Mouse (Mus musculus) forebrain, postnatal 0 days (tissue): ENCODE results near the gene Tbxa2r. TPM values are rescaled to one million over a fixed set of nuclear protein-coding genes. Genes with fewer than 3 reads are reported as not detected.

ENCODE experiments used
- ATAC-seq: fragments of 200-750 bp; cut with Nextera tagmentation; 2 replicates; pipeline ENCODE4 v1.8.0; 2017; ENCODE audit warnings: mild to moderate bottlenecking, moderate library complexity
- DNase-seq: peaks from one replicate; pipeline ENCODE4 v3.0.0-alpha.2; 2015
- H3K27ac ChIP-seq: fragments of 300-500 bp; sonication (generic); 2 replicates; pipeline ENCODE4 v1.5.1; 2014; ENCODE audit warnings: low read depth, mild to moderate bottlenecking, antibody characterized with exemption, low read length, moderate library complexity, mixed read lengths
- H3K27me3 ChIP-seq: fragments of 300-500 bp; sonication (generic); 2 replicates; pipeline ENCODE4 v1.6.1; 2014; ENCODE audit warnings: mild to moderate bottlenecking, low read length, mixed read lengths; ENCODE audit not compliant: insufficient read depth
- H3K36me3 ChIP-seq: fragments of 300-500 bp; sonication (generic); 2 replicates; pipeline ENCODE4 v1.6.1; 2014; ENCODE audit warnings: mild to moderate bottlenecking, moderate library complexity; ENCODE audit not compliant: insufficient read depth
- H3K4me1 ChIP-seq: fragments of 300-500 bp; sonication (generic); 2 replicates; pipeline ENCODE4 v1.6.1; 2014; ENCODE audit warnings: antibody characterized with exemption; ENCODE audit not compliant: insufficient read depth
- H3K4me2 ChIP-seq: fragments of 300-500 bp; sonication (generic); 2 replicates; pipeline ENCODE4 v1.6.1; 2014; ENCODE audit warnings: low read depth, mild to moderate bottlenecking, moderate library complexity
- H3K4me3 ChIP-seq: fragments of 300-500 bp; sonication (generic); 2 replicates; pipeline ENCODE4 v1.5.1; 2014; ENCODE audit warnings: low read depth, low read length, mixed read lengths
- H3K9ac ChIP-seq: fragments of 300-500 bp; sonication (generic); 2 replicates; pipeline ENCODE4 v1.6.1; 2014; ENCODE audit warnings: mild to moderate bottlenecking
- H3K9me3 ChIP-seq: fragments of 300-500 bp; sonication (generic); 2 replicates; pipeline ENCODE4 v1.6.1; 2016; ENCODE audit warnings: low read length
- CTCF ChIP-seq: sonication (generic); IDR thresholded peaks from 2 replicates; pipeline ENCODE4 v1.5.1; 2016; ENCODE audit warnings: antibody characterized with exemption, control low read depth, low read depth
- WGBS: fragments of 180-500 bp; shearing (Covaris S2); extraction: QIAGEN DNeasy Blood & Tissue Kit; methylation state at CpG from one replicate; pipeline ENCODE4 v1.1.7; 2014; 5-methylcytosine and 5-hydroxymethylcytosine counted together
- polyA plus RNA-seq: library from polyadenylated mRNA; unstranded; fragments of >200 nt; fragmentation: Nextera tagmentation; extraction: Ambion mirVana; gene quantifications from 2 replicates; pipeline ENCODE4 v1.2.1, GENCODE M21; 2015
- total RNA-seq: library from RNA; depleted of rRNA; stranded (reverse); fragments of >200 nt; gene quantifications from 2 replicates; pipeline ENCODE4 v1.2.3, GENCODE M21; 2014

Tbxa2r gene
- total and polyA plus RNA-seq, 2 experiments from 2014 or later = 3.3 to 3.9 TPM

- ATAC-seq (peak; percentile 94), DNase-seq (peak; percentile 100)
- H3K9me3 ChIP-seq = no peaks in the 10 kb centered on the region
- H3K36me3 ChIP-seq = peaks cover 66% of the 10 kb centered on the region
- peak within 1 kb of the TSS; percentile 79 for H3K9ac ChIP-seq
- WGBS = under 1% methylated on average over 64 of the region's 68 CpGs
- H3K27me3 ChIP-seq = no peaks in the 10 kb centered on the region
- H3K4me3 ChIP-seq = peak within 1 kb of the TSS; percentile 82
- peak; percentile 63 for TF ChIP-seq CTCF
- peak within 1 kb of the TSS; percentile 88 for H3K4me2 ChIP-seq
- H3K4me1 ChIP-seq = 0 out of 2 replicates have a peak, but pooled peaks cover 5% of the 10 kb centered on the region
- H3K27ac ChIP-seq = peak within 1 kb of the TSS; percentile 96
Observed at GRCm38 (mm10) chr10:81320550-81321347, 7.8 kb upstream of the Tbxa2r start, which contains the start of gene Cactin. Cactin (plus strand) TSS chr10:81321103.

- H3K4me3 ChIP-seq = peak overlapping the region; percentile 82
- H3K9me3 ChIP-seq = no peaks in the 10 kb centered on the region
- no peaks in the 10 kb centered on the region for H3K27me3 ChIP-seq
- ATAC-seq (no peak), DNase-seq (no peak)
- WGBS = 5% methylated on average over 20 of the region's 20 CpGs
- H3K27ac ChIP-seq = peak overlapping the region; percentile 96
- peaks cover 66% of the 10 kb centered on the region for H3K36me3 ChIP-seq
- H3K4me2 ChIP-seq = peak overlapping the region; percentile 88
- no peak for TF ChIP-seq CTCF
- 0 out of 2 replicates have a peak, but pooled peaks cover 5% of the 10 kb centered on the region for H3K4me1 ChIP-seq
- peak overlapping the region; percentile 79 for H3K9ac ChIP-seq
Observed at GRCm38 (mm10) chr10:81321436-81321835, 7.1 kb upstream of the Tbxa2r start.

GRCm38 (mm10) chr10:81322444-81322843 lies 6.1 kb upstream of the Tbxa2r start:
- Histone ChIP-seq H3K4me3 (no peak overlapping the region), H3K9ac (no peak overlapping the region), H3K4me1 (0 out of 2 replicates have a peak, but pooled peaks cover 5% of the 10 kb centered on the region), H3K9me3 (no peaks in the 10 kb centered on the region), H3K27ac (no peak overlapping the region), H3K27me3 (no peaks in the 10 kb centered on the region), H3K36me3 (peaks cover 66% of the 10 kb centered on the region), H3K4me2 (no peak overlapping the region)
- no peak for TF ChIP-seq CTCF
- no peak for DNase-seq
- no peak for ATAC-seq
- 92% methylated on average over 27 of the region's 27 CpGs for WGBS

- DNase-seq (no peak), ATAC-seq (no peak)
- H3K36me3 ChIP-seq = peaks cover 61% of the 10 kb centered on the region
- H3K4me1 ChIP-seq = 0 out of 2 replicates have a peak, but pooled peaks cover 5% of the 10 kb centered on the region
- no peak overlapping the region for H3K4me3 ChIP-seq
- no peaks in the 10 kb centered on the region for H3K27me3 ChIP-seq
- H3K9ac ChIP-seq = no peak overlapping the region
- WGBS = 94% methylated on average over 23 of the region's 23 CpGs
- no peak overlapping the region for H3K27ac ChIP-seq
- no peak overlapping the region for H3K4me2 ChIP-seq
- no peak for TF ChIP-seq CTCF
- no peaks in the 10 kb centered on the region for H3K9me3 ChIP-seq
Observed at GRCm38 (mm10) chr10:81323141-81323775, 5.3 kb upstream of the Tbxa2r start.

- ATAC-seq = no peak
- H3K9me3 ChIP-seq = no peaks in the 10 kb centered on the region
- H3K27ac ChIP-seq = no peak overlapping the region
- H3K36me3 ChIP-seq = peaks cover 54% of the 10 kb centered on the region
- 0 out of 2 replicates have a peak, but pooled peaks cover 5% of the 10 kb centered on the region for H3K4me1 ChIP-seq
- H3K4me3 ChIP-seq = no peak overlapping the region
- no peak for DNase-seq
- WGBS = 94% methylated on average over 18 of the region's 18 CpGs
- no peak overlapping the region for H3K4me2 ChIP-seq
- H3K9ac ChIP-seq = no peak overlapping the region
- no peak for TF ChIP-seq CTCF
- no peaks in the 10 kb centered on the region for H3K27me3 ChIP-seq
Observed at GRCm38 (mm10) chr10:81323791-81324530, 4.6 kb upstream of the Tbxa2r start.

GRCm38 (mm10) chr10:81325176-81325575 lies 3.4 kb upstream of the Tbxa2r start:
- no peak overlapping the region for H3K4me2 ChIP-seq
- no peaks in the 10 kb centered on the region for H3K27me3 ChIP-seq
- H3K9me3 ChIP-seq = no peaks in the 10 kb centered on the region
- ATAC-seq (no peak), DNase-seq (no peak)
- H3K4me1 ChIP-seq = 0 out of 2 replicates have a peak, but pooled peaks cover 5% of the 10 kb centered on the region
- TF ChIP-seq CTCF = no peak
- H3K27ac ChIP-seq = no peak overlapping the region
- 95% methylated on average over 21 of the region's 21 CpGs for WGBS
- no peak overlapping the region for H3K4me3 ChIP-seq
- peaks cover 54% of the 10 kb centered on the region for H3K36me3 ChIP-seq
- no peak overlapping the region for H3K9ac ChIP-seq
